Mouse (Mus musculus) liver, embryonic 15.5 days (tissue): ENCODE results near the gene Fance. TPM values are rescaled to one million over a fixed set of nuclear protein-coding genes. Genes with fewer than 3 reads are reported as not detected.

Source experiments
- ATAC-seq: fragments of 200-750 bp; cut with Nextera tagmentation; 2 replicates; pipeline ENCODE4 v1.8.0; 2017; ENCODE audit warnings: moderate number of reproducible peaks, mild to moderate bottlenecking, moderate library complexity; ENCODE audit not compliant: insufficient read depth
- H3K27ac ChIP-seq: fragments of 300-500 bp; sonication (generic); replicated peaks from 2 replicates; pipeline ENCODE4 v1.5.1; 2015; ENCODE audit warnings: mild to moderate bottlenecking, inconsistent platforms
- H3K27me3 ChIP-seq: fragments of 300-500 bp; sonication (generic); 2 replicates; pipeline ENCODE4 v1.6.1; 2015; ENCODE audit warnings: mild to moderate bottlenecking, inconsistent platforms
- H3K36me3 ChIP-seq: fragments of 300-500 bp; sonication (generic); replicated peaks from 2 replicates; pipeline ENCODE4 v1.6.1; 2015; ENCODE audit warnings: moderate library complexity, mild to moderate bottlenecking, inconsistent platforms
- H3K4me1 ChIP-seq: fragments of 300-500 bp; sonication (generic); replicated peaks from 2 replicates; pipeline ENCODE4 v1.6.1; 2015; ENCODE audit warnings: inconsistent platforms
- H3K4me2 ChIP-seq: fragments of 300-500 bp; sonication (generic); 2 replicates; pipeline ENCODE4 v1.6.1; 2015; ENCODE audit warnings: moderate library complexity, mild to moderate bottlenecking, inconsistent platforms
- H3K4me3 ChIP-seq: fragments of 300-500 bp; sonication (generic); replicated peaks from 2 replicates; pipeline ENCODE4 v1.5.1; 2015; ENCODE audit warnings: mild to moderate bottlenecking, inconsistent platforms
- H3K9ac ChIP-seq: fragments of 300-500 bp; sonication (generic); 2 replicates; pipeline ENCODE4 v1.6.1; 2015; ENCODE audit warnings: moderate library complexity, mild to moderate bottlenecking, inconsistent platforms
- H3K9me3 ChIP-seq: fragments of 300-500 bp; sonication (generic); replicated peaks from 2 replicates; pipeline ENCODE4 v1.6.1; 2016; ENCODE audit warnings: inconsistent platforms
- WGBS: fragments of 180-500 bp; shearing (Covaris S2); methylation state at CpG from one replicate; pipeline ENCODE4 v1.1.7; 2015; ENCODE audit warnings: mixed read lengths; ENCODE audit not compliant: insufficient replicate concordance; 5-methylcytosine and 5-hydroxymethylcytosine counted together
- polyA plus RNA-seq: library from polyadenylated mRNA; unstranded; fragments of >200 nt; fragmentation: Nextera tagmentation; extraction: Ambion mirVana; gene quantifications from 2 replicates; pipeline ENCODE4 v1.2.1, GENCODE M21; 2015

The Fance gene
- polyA plus RNA-seq, 1 experiment from 2014 or later: 9.4 TPM

GRCm38 (mm10) chr17:28279780-28280422 lies 33.4 kb upstream of the Fance start:
- Histone ChIP-seq H3K9ac (no peak overlapping the region), H3K9me3 (no peaks in the 10 kb centered on the region), H3K27ac (peak overlapping the region; percentile 45), H3K27me3 (no peaks in the 10 kb centered on the region), H3K36me3 (no peaks in the 10 kb centered on the region), H3K4me3 (no peak overlapping the region), H3K4me1 (peaks cover 58% of the 10 kb centered on the region), H3K4me2 (no peak overlapping the region)
- ATAC-seq: 0 out of 2 replicates have a peak, but pooled peaks have one; percentile 17
- WGBS: 74% methylated on average over 15 of the region's 15 CpGs

- Histone ChIP-seq H3K27me3 (no peaks in the 10 kb centered on the region), H3K4me2 (no peak overlapping the region), H3K9ac (no peak overlapping the region), H3K4me1 (peaks cover 58% of the 10 kb centered on the region), H3K36me3 (no peaks in the 10 kb centered on the region), H3K4me3 (no peak overlapping the region), H3K27ac (no peak overlapping the region), H3K9me3 (no peaks in the 10 kb centered on the region)
- ATAC-seq: no peak
- 72% methylated on average over 7 of the region's 7 CpGs for WGBS
These were observed 32.9 kb upstream of the Fance start for GRCm38 (mm10) chr17:28280423-28280800.

- Histone ChIP-seq H3K9me3 (no peaks in the 10 kb centered on the region), H3K9ac (no peak overlapping the region), H3K4me2 (no peak overlapping the region), H3K36me3 (no peaks in the 10 kb centered on the region), H3K27ac (no peak overlapping the region), H3K4me1 (peaks cover 58% of the 10 kb centered on the region), H3K4me3 (no peak overlapping the region), H3K27me3 (no peaks in the 10 kb centered on the region)
- no peak for ATAC-seq
- WGBS: 52% methylated on average over 5 of the region's 5 CpGs
These were observed 32.4 kb upstream of the Fance start for GRCm38 (mm10) chr17:28280831-28281377.

- H3K27ac ChIP-seq: no peak overlapping the region
These were observed 31.4 kb upstream of the Fance start for GRCm38 (mm10) chr17:28281866-28282441.

GRCm38 (mm10) chr17:28283199-28283598 lies 30.1 kb upstream of the Fance start:
- WGBS: 74% methylated on average over 10 of the region's 10 CpGs
- H3K27ac ChIP-seq: no peak overlapping the region
- H3K4me3 ChIP-seq: no peak overlapping the region
- no peak overlapping the region for H3K4me2 ChIP-seq
- no peak for ATAC-seq
- H3K4me1 ChIP-seq: peaks cover 66% of the 10 kb centered on the region
- H3K36me3 ChIP-seq: no peaks in the 10 kb centered on the region
- no peaks in the 10 kb centered on the region for H3K27me3 ChIP-seq
- H3K9ac ChIP-seq: no peak overlapping the region
- H3K9me3 ChIP-seq: no peaks in the 10 kb centered on the region

More at GRCm38 (mm10) chr17:28281866-28282441, 31.4 kb upstream of the Fance start:
- H3K9ac ChIP-seq: no peak overlapping the region
- H3K4me3 ChIP-seq: no peak overlapping the region
- H3K27me3 ChIP-seq: no peaks in the 10 kb centered on the region
- no peaks in the 10 kb centered on the region for H3K9me3 ChIP-seq
- no peaks in the 10 kb centered on the region for H3K36me3 ChIP-seq
- H3K4me1 ChIP-seq: peaks cover 67% of the 10 kb centered on the region
- no peak for ATAC-seq
- WGBS: 60% methylated on average over 7 of the region's 7 CpGs
- H3K4me2 ChIP-seq: no peak overlapping the region

- peaks cover 54% of the 10 kb centered on the region for H3K4me1 ChIP-seq
- no peaks in the 10 kb centered on the region for H3K36me3 ChIP-seq
- WGBS: 50% methylated on average over 10 of the region's 10 CpGs
- no peaks in the 10 kb centered on the region for H3K9me3 ChIP-seq
- no peak for ATAC-seq
- H3K9ac ChIP-seq: no peak overlapping the region
- no peak overlapping the region for H3K4me3 ChIP-seq
- no peak overlapping the region for H3K27ac ChIP-seq
- no peaks in the 10 kb centered on the region for H3K27me3 ChIP-seq
- H3K4me2 ChIP-seq: no peak overlapping the region
These were observed 27.2 kb upstream of the Fance start for GRCm38 (mm10) chr17:28286133-28286532.

- 59% methylated on average over 5 of the region's 5 CpGs for WGBS
These were observed 26.4 kb upstream of the Fance start for GRCm38 (mm10) chr17:28286964-28287363.

GRCm38 (mm10) chr17:28287578-28287977 lies 25.7 kb upstream of the Fance start:
- Histone ChIP-seq H3K9ac (no peak overlapping the region), H3K27ac (0 out of 2 replicates have a peak overlapping the region, but pooled peaks have one; percentile 9), H3K9me3 (no peaks in the 10 kb centered on the region), H3K36me3 (0 out of 2 replicates have a peak, but pooled peaks cover 2% of the 10 kb centered on the region), H3K4me3 (no peak overlapping the region), H3K4me1 (peaks cover 55% of the 10 kb centered on the region), H3K27me3 (no peaks in the 10 kb centered on the region), H3K4me2 (no peak overlapping the region)
- peak; percentile 32; the same call in 1 of the 2 replicates for ATAC-seq
- 45% methylated on average over 8 of the region's 8 CpGs for WGBS

More at GRCm38 (mm10) chr17:28286964-28287363, 26.4 kb upstream of the Fance start:
- Histone ChIP-seq H3K9me3 (no peaks in the 10 kb centered on the region), H3K9ac (no peak overlapping the region), H3K4me3 (no peak overlapping the region), H3K27ac (no peak overlapping the region), H3K27me3 (no peaks in the 10 kb centered on the region), H3K36me3 (no peaks in the 10 kb centered on the region), H3K4me2 (no peak overlapping the region), H3K4me1 (peaks cover 55% of the 10 kb centered on the region)
- ATAC-seq: no peak

- no peaks in the 10 kb centered on the region for H3K27me3 ChIP-seq
- H3K27ac ChIP-seq: 0 out of 2 replicates have a peak overlapping the region, but pooled peaks have one; percentile 20
- 0 out of 2 replicates have a peak, but pooled peaks cover 2% of the 10 kb centered on the region for H3K36me3 ChIP-seq
- no peaks in the 10 kb centered on the region for H3K9me3 ChIP-seq
- H3K9ac ChIP-seq: no peak overlapping the region
- H3K4me1 ChIP-seq: peaks cover 51% of the 10 kb centered on the region
- H3K4me2 ChIP-seq: no peak overlapping the region
- 47% methylated on average over 5 of the region's 5 CpGs for WGBS
- peak; percentile 22; the same call in 1 of the 2 replicates for ATAC-seq
- H3K4me3 ChIP-seq: no peak overlapping the region
These were observed 25.3 kb upstream of the Fance start for GRCm38 (mm10) chr17:28287980-28288379.

- no peaks in the 10 kb centered on the region for H3K27me3 ChIP-seq
- H3K27ac ChIP-seq: 0 out of 2 replicates have a peak overlapping the region, but pooled peaks have one; percentile 21
- no peak overlapping the region for H3K9ac ChIP-seq
- 0 out of 2 replicates have a peak, but pooled peaks cover 2% of the 10 kb centered on the region for H3K36me3 ChIP-seq
- no peak overlapping the region for H3K4me3 ChIP-seq
- 60% methylated on average over 3 of the region's 3 CpGs for WGBS
- no peak overlapping the region for H3K4me2 ChIP-seq
- ATAC-seq: peak; percentile 48
- H3K9me3 ChIP-seq: no peaks in the 10 kb centered on the region
- H3K4me1 ChIP-seq: peaks cover 58% of the 10 kb centered on the region
These were observed 23.1 kb upstream of the Fance start for GRCm38 (mm10) chr17:28290262-28290661.

GRCm38 (mm10) chr17:28290671-28291070 lies 22.6 kb upstream of the Fance start:
- peaks cover 58% of the 10 kb centered on the region for H3K4me1 ChIP-seq

More at GRCm38 (mm10) chr17:28290671-28291070, 22.6 kb upstream of the Fance start:
- Histone ChIP-seq H3K4me3 (no peak overlapping the region), H3K27me3 (no peaks in the 10 kb centered on the region), H3K4me2 (no peak overlapping the region), H3K9me3 (no peaks in the 10 kb centered on the region), H3K36me3 (peaks cover 4% of the 10 kb centered on the region; the same call in 1 of the 2 replicates), H3K9ac (no peak overlapping the region), H3K27ac (0 out of 2 replicates have a peak overlapping the region, but pooled peaks have one; percentile 21)
- WGBS: 40% methylated on average over 11 of the region's 11 CpGs
- no peak; the same call in 1 of the 2 replicates for ATAC-seq
